Mouse (Mus musculus) liver, embryonic 11.5 days (tissue): Measurements from ENCODE around the gene Hoxc11. TPM values are rescaled to one million over a fixed set of nuclear protein-coding genes. Genes with fewer than 3 reads are reported as not detected.

Experiments
- ATAC-seq: fragments of 200-750 bp; cut with Nextera tagmentation; replicated peaks from 2 replicates; pipeline ENCODE4 v1.8.0; 2017; ENCODE audit warnings: moderate number of reproducible peaks, mild to moderate bottlenecking, moderate TSS enrichment, moderate library complexity; ENCODE audit not compliant: low FRiP score
- DNase-seq: peaks from one replicate; pipeline ENCODE4 v3.0.0-alpha.2; 2017; ENCODE audit warnings: low spot score
- H3K27ac ChIP-seq: fragments of 300-500 bp; sonication (generic); 2 replicates; pipeline ENCODE4 v1.5.1; 2014; ENCODE audit warnings: mild to moderate bottlenecking, low read depth, low read length, control low read depth
- H3K27me3 ChIP-seq: fragments of 300-500 bp; sonication (generic); replicated peaks from 2 replicates; pipeline ENCODE4 v1.6.1; 2014; ENCODE audit warnings: low read length, mixed read lengths; ENCODE audit not compliant: control insufficient read depth, insufficient read depth
- H3K36me3 ChIP-seq: fragments of 300-500 bp; sonication (generic); 2 replicates; pipeline ENCODE4 v1.6.1; 2014; ENCODE audit warnings: mild to moderate bottlenecking, low read length, moderate library complexity, mixed read lengths; ENCODE audit not compliant: control insufficient read depth, insufficient read depth
- H3K4me1 ChIP-seq: fragments of 300-500 bp; sonication (generic); replicated peaks from 2 replicates; pipeline ENCODE4 v1.6.1; 2014; ENCODE audit warnings: low read length, mixed read lengths; ENCODE audit not compliant: control insufficient read depth, insufficient read depth
- H3K4me2 ChIP-seq: fragments of 300-500 bp; sonication (generic); 2 replicates; pipeline ENCODE4 v1.6.1; 2014; ENCODE audit warnings: mild to moderate bottlenecking, control low read depth, moderate library complexity
- H3K4me3 ChIP-seq: fragments of 300-500 bp; sonication (generic); 2 replicates; pipeline ENCODE4 v1.5.1; 2014; ENCODE audit warnings: low read depth, low read length, control low read depth
- H3K9ac ChIP-seq: fragments of 300-500 bp; sonication (generic); 2 replicates; pipeline ENCODE4 v1.6.1; 2014; ENCODE audit warnings: low read depth, low read length, control low read depth
- H3K9me3 ChIP-seq: fragments of 300-500 bp; sonication (generic); 2 replicates; pipeline ENCODE4 v1.6.1; 2016; ENCODE audit warnings: low read length, inconsistent platforms, mixed read lengths; ENCODE audit not compliant: control insufficient read depth
- WGBS: fragments of 180-500 bp; shearing (Covaris S2); extraction: QIAGEN DNeasy Blood & Tissue Kit; methylation state at CpG from one replicate; pipeline ENCODE4 v1.1.7; 2014; 5-methylcytosine and 5-hydroxymethylcytosine counted together
- polyA plus RNA-seq: library from polyadenylated mRNA; unstranded; fragments of >200 nt; fragmentation: Nextera tagmentation; extraction: Ambion mirVana; gene quantifications from 2 replicates; pipeline ENCODE4 v1.2.1, GENCODE M21; 2014

Gene Hoxc11
- polyA plus RNA-seq, 1 experiment from 2014 or later: not detected

- Histone ChIP-seq H3K27me3 (peaks cover 97% of the 10 kb centered on the region), H3K4me3 (no peak overlapping the region), H3K9ac (no peak overlapping the region), H3K36me3 (no peaks in the 10 kb centered on the region), H3K27ac (no peak overlapping the region), H3K9me3 (no peaks in the 10 kb centered on the region), H3K4me1 (no peaks in the 10 kb centered on the region), H3K4me2 (no peak overlapping the region)
- ATAC-seq: no peak
- no peak for DNase-seq
- 6% methylated on average over 12 of the region's 12 CpGs for WGBS
These were observed 34.7 kb upstream of the Hoxc11 start for GRCm38 (mm10) chr15:102919336-102920180.

GRCm38 (mm10) chr15:102920619-102921018 is 33.6 kb upstream of the Hoxc11 start:
- 2% methylated on average over 20 of the region's 20 CpGs for WGBS
- H3K27me3 ChIP-seq: peaks cover 98% of the 10 kb centered on the region
- H3K4me2 ChIP-seq: no peak overlapping the region
- no peaks in the 10 kb centered on the region for H3K4me1 ChIP-seq
- no peak for ATAC-seq
- H3K9ac ChIP-seq: no peak overlapping the region
- H3K9me3 ChIP-seq: no peaks in the 10 kb centered on the region
- no peak overlapping the region for H3K4me3 ChIP-seq
- no peak overlapping the region for H3K27ac ChIP-seq
- no peaks in the 10 kb centered on the region for H3K36me3 ChIP-seq
- no peak for DNase-seq

GRCm38 (mm10) chr15:102921053-102922011 is 32.9 kb upstream of the Hoxc11 start, which contains the start of gene Hoxc13:
Gene Hoxc13 (plus strand): TSS chr15:102921103.
- H3K36me3 ChIP-seq: no peaks in the 10 kb centered on the region
- DNase-seq (no peak), ATAC-seq (no peak)
- no peak within 1 kb of the TSS for H3K27ac ChIP-seq
- H3K27me3 ChIP-seq: peaks cover 98% of the 10 kb centered on the region
- no peaks in the 10 kb centered on the region for H3K4me1 ChIP-seq
- 4% methylated on average over 80 of the region's 88 CpGs for WGBS
- no peak within 1 kb of the TSS for H3K9ac ChIP-seq
- H3K9me3 ChIP-seq: no peaks in the 10 kb centered on the region
- H3K4me2 ChIP-seq: peak within 1 kb of the TSS; percentile 25
- peak within 1 kb of the TSS; percentile 15; the same call in 1 of the 2 replicates for H3K4me3 ChIP-seq

GRCm38 (mm10) chr15:102922012-102922362 is 32.2 kb upstream of the Hoxc11 start:
- Histone ChIP-seq H3K27me3 (peaks cover 98% of the 10 kb centered on the region), H3K4me3 (no peak overlapping the region), H3K4me1 (no peaks in the 10 kb centered on the region), H3K36me3 (no peaks in the 10 kb centered on the region), H3K27ac (no peak overlapping the region), H3K4me2 (no peak overlapping the region), H3K9ac (no peak overlapping the region), H3K9me3 (no peaks in the 10 kb centered on the region)
- ATAC-seq (no peak), DNase-seq (no peak)
- 2% methylated on average over 24 of the region's 24 CpGs for whole genome bisulfite sequencing

GRCm38 (mm10) chr15:102922636-102923500 is 31.4 kb upstream of the Hoxc11 start:
- Histone ChIP-seq H3K36me3 (no peaks in the 10 kb centered on the region), H3K27me3 (peaks cover 98% of the 10 kb centered on the region), H3K4me3 (no peak overlapping the region), H3K9me3 (no peaks in the 10 kb centered on the region), H3K4me1 (no peaks in the 10 kb centered on the region), H3K27ac (no peak overlapping the region), H3K9ac (no peak overlapping the region), H3K4me2 (no peak overlapping the region)
- DNase-seq (no peak), ATAC-seq (no peak)
- 15% methylated on average over 6 of the region's 6 CpGs for WGBS

GRCm38 (mm10) chr15:102927032-102927645 is 27.1 kb upstream of the Hoxc11 start:
- Histone ChIP-seq H3K4me3 (no peak overlapping the region), H3K36me3 (no peaks in the 10 kb centered on the region), H3K27ac (no peak overlapping the region), H3K9me3 (no peaks in the 10 kb centered on the region), H3K27me3 (peaks cover 98% of the 10 kb centered on the region), H3K4me1 (no peaks in the 10 kb centered on the region), H3K9ac (no peak overlapping the region), H3K4me2 (no peak overlapping the region)
- DNase-seq (no peak), ATAC-seq (no peak)
- WGBS: 1% methylated on average over 40 of the region's 40 CpGs

- no peaks in the 10 kb centered on the region for H3K36me3 ChIP-seq
- 2% methylated on average over 23 of the region's 23 CpGs for WGBS
- no peak for ATAC-seq
- no peak overlapping the region for H3K9ac ChIP-seq
- no peak overlapping the region for H3K4me3 ChIP-seq
- no peaks in the 10 kb centered on the region for H3K9me3 ChIP-seq
- no peak overlapping the region for H3K27ac ChIP-seq
- H3K27me3 ChIP-seq: peaks cover 100% of the 10 kb centered on the region
- DNase-seq: no peak
- no peaks in the 10 kb centered on the region for H3K4me1 ChIP-seq
- H3K4me2 ChIP-seq: no peak overlapping the region
These were observed 22.4 kb upstream of the Hoxc11 start for GRCm38 (mm10) chr15:102931706-102932358.
